Mouse (Mus musculus) myocyte (in vitro differentiated cells): ENCODE data around the gene Adam17. TPM values are rescaled to one million over a fixed set of nuclear protein-coding genes. Genes with fewer than 3 reads are reported as not detected.

Source experiments
- H3K27me3 ChIP-seq: one replicate; pipeline ENCODE4 v1.6.1; 2011; ENCODE audit not compliant: control insufficient read depth, insufficient read depth, insufficient read length
- H3K36me3 ChIP-seq: one replicate; pipeline ENCODE4 v1.6.1; 2011; ENCODE audit not compliant: control insufficient read depth, insufficient read depth
- H3K4me2 ChIP-seq: one replicate; pipeline ENCODE4 v1.6.1; 2011; ENCODE audit warnings: low read depth, control low read depth
- H3K4me3 ChIP-seq: one replicate; pipeline ENCODE4 v1.5.1; 2011; ENCODE audit warnings: mild to moderate bottlenecking, control low read depth, moderate library complexity
- H3K79me2 ChIP-seq: one replicate; pipeline ENCODE4 v1.6.1; 2011; ENCODE audit not compliant: control insufficient read depth, insufficient read depth
- H3ac ChIP-seq: one replicate; pipeline ENCODE4 v1.6.1; 2011; ENCODE audit not compliant: control insufficient read depth, insufficient read length
- CEBPB ChIP-seq: IDR thresholded peaks from 2 replicates; pipeline ENCODE4 v1.6.1; 2011; ENCODE audit warnings: mild to moderate bottlenecking, moderate library complexity; ENCODE audit not compliant: poor library complexity, insufficient read depth, severe bottlenecking
- E2F4 ChIP-seq: IDR thresholded peaks from one replicate; pipeline ENCODE4 v1.6.1; 2011; ENCODE audit warnings: mild to moderate bottlenecking, control low read depth, moderate library complexity; ENCODE audit not compliant: insufficient read depth
- MAX ChIP-seq: IDR thresholded peaks from one replicate; pipeline ENCODE4 v1.6.1; 2011; ENCODE audit warnings: low read depth, mild to moderate bottlenecking, control low read depth
- MYOD1 ChIP-seq, 3 experiments: IDR thresholded peaks; one replicate each; pipeline ENCODE4 v1.6.1; 2011; ENCODE audit warnings: control low read depth in 2 of 3, low read depth in 2 of 3, mild to moderate bottlenecking in 2 of 3, moderate library complexity in 1 of 3; ENCODE audit not compliant: insufficient read length in 2 of 3, control insufficient read depth in 1 of 3
- MYOG ChIP-seq, 3 experiments: IDR thresholded peaks; one replicate each; pipeline ENCODE4 v1.6.1; 2011; ENCODE audit warnings: control low read depth in 2 of 3, low read depth in 2 of 3, mild to moderate bottlenecking in 2 of 3; ENCODE audit not compliant: insufficient read length in 2 of 3, control insufficient read depth in 1 of 3, insufficient read depth in 1 of 3
- POLR2A ChIP-seq: IDR thresholded peaks from one replicate; pipeline ENCODE4 v1.6.1; 2011; ENCODE audit warnings: low read depth, mild to moderate bottlenecking, control low read depth, moderate library complexity; ENCODE audit not compliant: insufficient read length
- POLR2AphosphoS2 ChIP-seq: IDR thresholded peaks from one replicate; pipeline ENCODE4 v1.6.1; 2011; ENCODE audit warnings: low read depth, control low read depth; ENCODE audit not compliant: insufficient read length
- REST ChIP-seq: IDR thresholded peaks from one replicate; pipeline ENCODE4 v1.6.1; 2011; ENCODE audit warnings: mild to moderate bottlenecking, control low read depth, moderate library complexity; ENCODE audit not compliant: insufficient read depth, insufficient read length
- SRF ChIP-seq: IDR thresholded peaks from one replicate; pipeline ENCODE4 v1.6.1; 2011; ENCODE audit warnings: low read depth; ENCODE audit not compliant: control insufficient read depth, insufficient read length
- TCF12 ChIP-seq: IDR thresholded peaks from one replicate; pipeline ENCODE4 v1.6.1; 2011; ENCODE audit warnings: mild to moderate bottlenecking, control low read depth; ENCODE audit not compliant: poor library complexity, insufficient read depth, severe bottlenecking
- TCF3 ChIP-seq: IDR thresholded peaks from one replicate; pipeline ENCODE4 v1.6.1; 2011; ENCODE audit warnings: low read depth, control low read depth; ENCODE audit not compliant: insufficient read length
- USF1 ChIP-seq: IDR thresholded peaks from one replicate; pipeline ENCODE4 v1.6.1; 2011; ENCODE audit warnings: low read depth, mild to moderate bottlenecking, control low read depth, moderate library complexity
- polyA plus RNA-seq: library from polyadenylated mRNA; unstranded; fragments of >200 nt; fragmentation: generic; extraction: Trizol; gene quantifications from one replicate; pipeline ENCODE4 v1.2.1, GENCODE M21; 2012; ENCODE audit warnings: missing spikeins

Gene Adam17
- polyA plus RNA-seq, result 13.4 TPM

DNA sequence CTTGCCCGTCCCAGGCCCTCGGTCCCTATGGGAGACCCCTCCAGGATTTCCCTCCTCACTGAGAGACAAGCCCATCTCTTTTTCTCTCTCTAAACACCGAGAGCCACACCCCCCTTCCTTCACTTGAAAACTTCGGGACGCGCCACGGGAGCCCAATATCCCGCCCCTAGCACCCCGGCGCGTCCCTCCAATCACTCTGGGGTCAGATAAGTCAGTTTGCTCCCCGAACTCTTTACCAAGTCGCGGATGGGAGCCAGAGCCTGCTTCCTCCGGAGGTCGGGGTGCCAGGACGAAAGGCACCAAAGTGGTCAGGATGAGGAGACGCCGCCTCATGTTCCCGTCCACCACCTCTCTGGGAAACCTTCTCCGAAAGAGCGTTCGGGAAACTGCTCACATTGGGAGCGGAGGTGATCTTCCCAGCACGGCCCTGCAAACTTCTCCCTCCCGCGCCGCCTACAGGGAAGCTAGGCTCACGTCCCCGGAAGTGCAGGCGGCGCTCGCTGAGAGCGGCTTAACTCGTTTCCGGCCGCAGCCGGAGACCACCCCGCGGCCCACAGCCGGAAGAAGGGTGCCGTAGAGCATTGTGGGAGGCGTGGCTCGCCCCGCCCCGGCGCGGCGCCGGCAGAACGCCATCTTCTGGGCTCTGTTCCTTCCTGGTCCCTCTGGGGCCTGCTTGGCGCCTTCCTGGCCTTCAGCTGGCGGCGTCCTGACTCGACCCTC, at the start of gene Adam17:
Gene Adam17 (minus strand): TSS at position 533 of the 720 bp plus-strand sequence.
- peak; percentile 29 for TF ChIP-seq E2F4
- no peak for TF ChIP-seq REST
- TF ChIP-seq POLR2AphosphoS2, result peak; percentile 75
- no peak for TF ChIP-seq MAX
- TF ChIP-seq SRF, result peak; percentile 47
- peak in 1 of 3 experiments; percentile 29 for TF ChIP-seq MYOD1 (IDR thresholded peaks at IDR 0.05; ENCODE audit: control insufficient read depth in 1 of 3, insufficient read length in 2 of 3, low read depth in 2 of 3)
- TF ChIP-seq CEBPB, result no peak
- peak; percentile 87 for TF ChIP-seq POLR2A
- TF ChIP-seq USF1, result no peak
- no peak for TF ChIP-seq TCF3
- TF ChIP-seq MYOG (IDR thresholded peaks at IDR 0.05; ENCODE audit: control insufficient read depth in 1 of 3, insufficient read depth in 1 of 3, insufficient read length in 2 of 3, low read depth in 2 of 3), result peak in 1 of 3 experiments; percentile 16
- no peak for TF ChIP-seq TCF12
- peak within 1 kb of the TSS; percentile 19 for H3ac ChIP-seq
- H3K4me2 ChIP-seq, result peak within 1 kb of the TSS; percentile 92
- H3K27me3 ChIP-seq, result no peaks in the 10 kb centered on the region
- H3K79me2 ChIP-seq, result peaks cover 36% of the 10 kb centered on the region
- H3K36me3 ChIP-seq, result no peaks in the 10 kb centered on the region
- peak within 1 kb of the TSS; percentile 90 for H3K4me3 ChIP-seq

DNA sequence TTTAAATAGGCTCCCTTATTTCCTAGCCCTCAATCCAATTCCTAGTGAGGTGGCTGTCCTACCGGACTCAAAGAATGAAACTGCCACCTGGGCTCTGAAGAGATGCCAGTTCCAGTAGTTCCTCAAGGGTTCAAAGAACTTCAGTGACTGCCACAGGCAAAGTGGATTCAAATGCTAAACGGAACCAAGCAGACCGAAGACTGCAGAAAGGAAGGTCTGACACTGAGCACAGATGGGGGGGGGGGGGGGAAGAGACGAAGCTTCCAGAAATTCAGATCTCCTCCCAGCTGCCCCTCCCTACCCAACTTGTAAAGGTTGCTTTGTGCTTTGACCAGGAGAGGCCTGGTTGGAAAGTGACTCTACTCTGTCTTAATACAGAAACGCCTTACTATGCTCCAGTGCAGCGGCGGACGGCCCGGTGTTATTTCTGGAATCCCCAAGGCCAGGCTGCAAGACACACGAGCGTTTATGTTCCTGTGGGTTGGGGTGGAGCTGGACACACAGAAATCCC, 45.2 kb upstream of the Adam17 start:
- Histone ChIP-seq H3K4me2 (peak overlapping the region; percentile 82), H3K27me3 (no peaks in the 10 kb centered on the region), H3K36me3 (peaks cover 15% of the 10 kb centered on the region), H3K4me3 (peak overlapping the region; percentile 63), H3K79me2 (peaks cover 32% of the 10 kb centered on the region), H3ac (no peak overlapping the region)
- no peak for TF ChIP-seq TCF3
- no peak for TF ChIP-seq USF1
- TF ChIP-seq TCF12, result no peak
- no peak for TF ChIP-seq SRF
- no peak for TF ChIP-seq CEBPB
- TF ChIP-seq REST, result no peak
- TF ChIP-seq E2F4, result no peak
- no peak for TF ChIP-seq MAX
- no peak for TF ChIP-seq POLR2A
- no peak for TF ChIP-seq POLR2AphosphoS2
- no peak for TF ChIP-seq MYOG (IDR thresholded peaks at IDR 0.05; ENCODE audit: control insufficient read depth in 1 of 3, insufficient read depth in 1 of 3, insufficient read length in 2 of 3, low read depth in 2 of 3)
- TF ChIP-seq MYOD1 (IDR thresholded peaks at IDR 0.05; ENCODE audit: control insufficient read depth in 1 of 3, insufficient read length in 2 of 3, low read depth in 2 of 3), result no peak

DNA sequence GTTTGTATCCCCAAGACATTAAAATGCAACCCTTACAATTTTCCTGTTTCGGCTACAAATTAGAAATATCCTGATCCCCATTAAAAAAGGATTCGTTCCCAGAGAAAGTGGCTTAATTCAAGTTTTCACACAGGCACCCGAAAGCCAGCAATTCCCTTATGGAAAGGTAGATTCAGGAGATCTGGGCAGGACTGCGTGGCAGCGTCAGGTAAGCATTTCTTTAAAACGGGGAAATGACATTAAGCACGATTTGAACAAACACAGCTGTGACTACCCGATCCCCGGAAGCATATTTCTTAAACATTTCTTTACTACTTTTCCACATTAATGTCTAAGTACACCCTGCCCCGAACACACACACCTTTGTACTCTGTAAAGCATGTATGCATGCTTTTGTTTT, 44.7 kb upstream of the Adam17 start:
- no peak overlapping the region for H3ac ChIP-seq
- peaks cover 21% of the 10 kb centered on the region for H3K36me3 ChIP-seq
- no peaks in the 10 kb centered on the region for H3K27me3 ChIP-seq
- TF ChIP-seq USF1 (no peak), E2F4 (no peak), TCF12 (no peak), MYOG (IDR thresholded peaks at IDR 0.05; ENCODE audit: control insufficient read depth in 1 of 3, insufficient read depth in 1 of 3, insufficient read length in 2 of 3, low read depth in 2 of 3) (no peak), REST (no peak), TCF3 (no peak), CEBPB (no peak), POLR2AphosphoS2 (no peak), POLR2A (no peak), MAX (no peak), SRF (no peak), MYOD1 (IDR thresholded peaks at IDR 0.05; ENCODE audit: control insufficient read depth in 1 of 3, insufficient read length in 2 of 3, low read depth in 2 of 3) (no peak)
- H3K4me2 ChIP-seq, result peak overlapping the region; percentile 82
- peak overlapping the region; percentile 63 for H3K4me3 ChIP-seq
- H3K79me2 ChIP-seq, result peaks cover 37% of the 10 kb centered on the region

DNA sequence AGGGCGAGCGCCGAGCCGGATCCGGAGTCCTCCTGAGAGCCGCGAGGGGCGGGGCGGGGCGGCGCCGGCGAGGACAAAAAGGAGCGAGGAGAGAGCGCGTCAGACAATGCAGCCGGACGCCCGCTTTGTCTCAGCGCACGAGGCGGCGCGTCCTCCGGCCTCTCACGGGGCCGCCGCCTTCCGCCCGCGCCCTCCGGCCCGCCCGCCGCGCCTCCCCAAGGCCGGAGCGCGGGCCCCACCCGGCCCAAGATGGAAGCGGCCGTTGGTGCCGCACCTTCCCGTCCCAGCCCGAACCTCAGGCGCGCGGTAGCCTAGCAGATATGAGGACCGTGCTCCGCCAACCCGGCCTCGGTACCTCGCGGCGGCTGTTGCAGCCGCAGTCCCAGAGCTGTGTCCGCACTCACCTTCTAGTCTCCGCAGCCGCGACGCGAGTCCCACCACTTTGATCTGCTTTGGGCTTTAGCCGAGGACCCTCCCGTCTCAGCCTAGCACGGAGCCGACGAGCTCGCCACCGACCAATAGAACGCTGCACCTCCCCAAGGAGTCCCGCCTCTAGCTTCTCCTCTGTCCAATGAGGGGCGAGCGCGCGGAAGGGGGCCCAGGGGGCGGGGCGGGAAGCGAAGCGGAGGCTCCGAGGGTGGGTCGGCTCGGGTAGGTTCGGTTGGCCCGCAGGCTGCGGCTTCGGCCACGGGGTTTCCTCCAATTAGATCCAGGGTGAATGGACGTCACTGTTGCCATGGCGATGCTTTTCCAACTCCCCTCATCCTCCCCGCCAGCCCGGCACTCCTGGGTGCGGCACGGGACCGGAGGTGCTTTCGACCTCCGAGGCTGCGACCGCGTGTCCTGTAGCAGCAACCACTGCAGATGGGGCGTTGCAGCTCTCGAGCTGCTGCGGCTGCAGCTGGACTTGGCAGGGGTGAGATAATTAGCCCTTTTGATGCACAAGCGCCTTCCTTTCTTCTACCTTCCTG, 44.0 kb upstream of the Adam17 start, which contains the start of gene Ywhaq:
Gene Ywhaq (minus strand): TSS at position 538 of the 971 bp plus-strand sequence.
- peak within 1 kb of the TSS; percentile 68 for H3ac ChIP-seq
- peaks cover 44% of the 10 kb centered on the region for H3K79me2 ChIP-seq
- peak within 1 kb of the TSS; percentile 63 for H3K4me3 ChIP-seq
- H3K4me2 ChIP-seq, result peak within 1 kb of the TSS; percentile 85
- H3K36me3 ChIP-seq, result peaks cover 28% of the 10 kb centered on the region
- TF ChIP-seq MYOD1 (IDR thresholded peaks at IDR 0.05; ENCODE audit: control insufficient read depth in 1 of 3, insufficient read length in 2 of 3, low read depth in 2 of 3) (peak in 1 of 3 experiments; percentile 36), SRF (peak; percentile 73), MYOG (IDR thresholded peaks at IDR 0.05; ENCODE audit: control insufficient read depth in 1 of 3, insufficient read depth in 1 of 3, insufficient read length in 2 of 3, low read depth in 2 of 3) (no peak), USF1 (no peak), POLR2AphosphoS2 (peak; percentile 93), REST (peak; percentile 25), E2F4 (peak; percentile 45), POLR2A (peak; percentile 88)
- H3K27me3 ChIP-seq, result no peaks in the 10 kb centered on the region
